Mouse (Mus musculus): ENCODE data around the gene Olfr718-ps1. TPM values are rescaled to one million over a fixed set of nuclear protein-coding genes. Genes with fewer than 3 reads are reported as not detected.
"Not testable (repeated sequence)": the region's sequence is repeated elsewhere in the genome, so short reads cannot be mapped to it uniquely, and the experiment has no call there.

Olfr718-ps1 gene
- polyA plus RNA-seq, 1 experiment from 2014 or later = not detected

DNA sequence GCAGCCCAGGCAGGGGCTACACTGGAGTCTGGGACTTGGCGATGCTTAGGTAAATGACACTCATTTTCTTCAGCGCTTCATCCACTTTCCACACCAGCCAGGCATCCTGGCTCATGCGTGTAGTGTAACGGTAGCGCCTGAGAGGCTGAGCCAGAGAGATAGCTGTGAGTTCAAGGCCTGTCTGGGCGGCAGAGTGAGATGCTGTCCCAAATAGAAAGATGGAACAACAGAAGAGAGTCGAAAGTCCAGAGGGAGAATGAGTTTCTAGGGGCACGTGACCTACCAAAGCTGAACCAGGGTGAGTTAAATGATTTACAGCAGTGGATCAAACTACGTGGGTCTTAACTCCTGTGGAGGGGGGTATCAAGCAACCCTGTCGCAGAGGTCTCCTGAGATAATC is 6.4 kb upstream of the Olfr718-ps1 start:
- peaks cover 32% of the 10 kb centered on the region for H3K27me3 ChIP-seq
- no peaks in the 10 kb centered on the region for H3K36me3 ChIP-seq (replicated peaks)
- no peak overlapping the region for H3K4me3 ChIP-seq (replicated peaks)
- WGBS = 93% methylated on average over 10 of the region's 10 CpGs
- H3K9ac ChIP-seq = no peak overlapping the region
- H3K4me1 ChIP-seq = no peaks in the 10 kb centered on the region; the same call in 1 of the 2 replicates
- H3K9me3 ChIP-seq = peaks cover 8% of the 10 kb centered on the region; the same call in 1 of the 2 replicates
- ATAC-seq (ENCODE audit: low FRiP score) = no peak
- no peak overlapping the region for H3K27ac ChIP-seq
- no peak overlapping the region for H3K4me2 ChIP-seq

DNA sequence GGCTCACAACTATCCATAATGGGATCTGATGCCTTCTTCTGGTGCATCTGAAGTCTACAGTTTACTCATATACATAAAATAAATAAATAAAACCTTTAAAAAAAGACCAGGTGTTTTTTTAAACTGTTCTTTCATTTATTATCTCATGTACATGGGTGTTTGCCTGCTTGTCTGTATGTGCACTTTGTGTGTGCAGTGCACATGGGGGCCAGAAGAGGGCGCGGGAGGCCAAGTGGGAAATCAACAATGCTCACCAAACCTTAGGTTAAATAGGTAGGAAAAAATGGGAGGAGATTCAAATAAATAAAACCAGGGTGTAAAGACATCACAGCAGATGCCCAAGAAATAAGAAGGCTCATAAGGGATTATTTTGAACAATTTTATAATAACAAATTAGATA is 2.7 kb upstream of the Olfr718-ps1 start:
- H3K27ac ChIP-seq = no peak overlapping the region
- no peak for ATAC-seq (ENCODE audit: low FRiP score)
- H3K9ac ChIP-seq = no peak overlapping the region
- H3K4me2 ChIP-seq = no peak overlapping the region
- peaks cover 4% of the 10 kb centered on the region; the same call in 1 of the 2 replicates for H3K27me3 ChIP-seq
- H3K9me3 ChIP-seq = peaks cover 8% of the 10 kb centered on the region; the same call in 1 of the 2 replicates
- H3K4me3 ChIP-seq (replicated peaks) = no peak overlapping the region
- H3K36me3 ChIP-seq (replicated peaks) = no peaks in the 10 kb centered on the region
- no peaks in the 10 kb centered on the region for H3K4me1 ChIP-seq
- WGBS = 82% methylated on average over 2 of the region's 2 CpGs

DNA sequence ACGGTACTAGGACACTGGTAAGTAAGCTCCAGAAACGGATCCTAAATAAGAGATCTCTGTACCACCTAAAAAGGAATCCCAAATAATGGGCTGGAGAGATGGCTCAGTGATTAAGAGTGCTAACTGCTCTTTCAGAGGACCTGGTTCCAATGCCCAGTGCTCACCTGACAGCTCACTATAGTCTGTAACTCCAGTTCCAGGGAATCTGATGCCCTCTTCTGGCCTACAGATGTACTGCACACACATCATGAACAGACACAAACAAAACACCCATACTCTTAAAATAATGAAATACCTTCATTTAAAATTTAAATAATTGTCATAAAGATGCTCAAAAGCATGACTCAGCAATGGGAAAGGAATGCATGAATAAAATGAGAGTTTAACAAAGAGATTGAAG is 2.2 kb upstream of the Olfr718-ps1 start:
- H3K27ac ChIP-seq = no peak overlapping the region
- 97% methylated on average over 2 of the region's 2 CpGs for WGBS
- H3K9ac ChIP-seq = no peak overlapping the region
- no peak overlapping the region for H3K4me2 ChIP-seq
- no peaks in the 10 kb centered on the region for H3K4me1 ChIP-seq
- H3K27me3 ChIP-seq = no peaks in the 10 kb centered on the region; the same call in 1 of the 2 replicates
- H3K9me3 ChIP-seq = peaks cover 8% of the 10 kb centered on the region; the same call in 1 of the 2 replicates
- no peaks in the 10 kb centered on the region for H3K36me3 ChIP-seq (replicated peaks)
- no peak overlapping the region for H3K4me3 ChIP-seq (replicated peaks)
- no peak for ATAC-seq (ENCODE audit: low FRiP score)

DNA sequence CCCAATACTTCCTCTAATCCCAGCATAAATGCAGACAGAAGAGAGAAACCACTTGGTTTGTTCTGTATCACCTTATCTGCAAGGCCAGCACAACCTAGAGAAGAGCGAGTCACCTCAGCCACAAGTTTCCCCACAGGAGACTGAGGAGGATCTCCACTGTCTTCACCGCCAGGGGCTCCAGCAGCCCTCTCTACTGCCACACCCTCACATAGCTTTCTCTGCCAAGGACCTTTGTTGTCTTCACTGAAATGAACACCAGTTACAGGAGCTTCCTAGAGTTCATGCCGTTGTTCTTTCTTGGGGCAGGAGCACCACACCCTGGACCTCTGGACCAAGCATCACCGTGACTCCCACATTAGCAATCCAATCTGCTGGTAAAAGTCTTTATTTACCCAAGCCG is 1.3 kb upstream of the Olfr718-ps1 start:
- 93% methylated on average over 5 of the region's 5 CpGs for WGBS
- H3K4me2 ChIP-seq = no peak overlapping the region
- no peaks in the 10 kb centered on the region for H3K4me1 ChIP-seq
- no peak overlapping the region for H3K9ac ChIP-seq
- H3K27me3 ChIP-seq = no peaks in the 10 kb centered on the region; the same call in 1 of the 2 replicates
- no peak overlapping the region for H3K27ac ChIP-seq
- ATAC-seq (ENCODE audit: low FRiP score) = no peak
- H3K4me3 ChIP-seq (replicated peaks) = no peak overlapping the region
- peaks cover 8% of the 10 kb centered on the region; the same call in 1 of the 2 replicates for H3K9me3 ChIP-seq
- no peaks in the 10 kb centered on the region for H3K36me3 ChIP-seq (replicated peaks)

DNA sequence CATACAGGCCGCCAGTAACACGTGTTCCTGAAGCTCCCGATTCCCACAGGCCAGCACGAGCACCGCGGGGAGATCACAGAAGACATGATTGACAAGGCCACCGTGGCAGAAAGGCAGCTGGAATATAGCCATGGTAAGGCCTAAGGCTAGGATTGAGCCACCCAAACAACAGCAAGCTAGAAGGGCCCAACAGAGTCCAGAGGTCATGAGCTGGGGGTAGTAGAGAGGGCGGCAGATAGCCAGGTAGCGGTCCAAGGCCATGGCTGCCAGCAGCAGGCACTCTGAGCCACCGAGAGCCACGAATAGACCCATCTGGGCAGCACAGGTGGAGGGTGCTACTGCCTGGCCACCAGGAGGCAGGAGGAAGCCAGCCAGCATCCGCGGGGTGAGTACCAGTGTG is 9.8 kb downstream of the Olfr718-ps1 start:
- no peak for ATAC-seq (ENCODE audit: low FRiP score)
- Histone ChIP-seq H3K9me3 (no peaks in the 10 kb centered on the region), H3K4me1 (no peaks in the 10 kb centered on the region), H3K27ac (no peak overlapping the region), H3K4me2 (no peak overlapping the region), H3K27me3 (no peaks in the 10 kb centered on the region), H3K36me3 (replicated peaks) (no peaks in the 10 kb centered on the region), H3K4me3 (replicated peaks) (no peak overlapping the region), H3K9ac (no peak overlapping the region)
- 90% methylated on average over 13 of the region's 13 CpGs for WGBS

DNA sequence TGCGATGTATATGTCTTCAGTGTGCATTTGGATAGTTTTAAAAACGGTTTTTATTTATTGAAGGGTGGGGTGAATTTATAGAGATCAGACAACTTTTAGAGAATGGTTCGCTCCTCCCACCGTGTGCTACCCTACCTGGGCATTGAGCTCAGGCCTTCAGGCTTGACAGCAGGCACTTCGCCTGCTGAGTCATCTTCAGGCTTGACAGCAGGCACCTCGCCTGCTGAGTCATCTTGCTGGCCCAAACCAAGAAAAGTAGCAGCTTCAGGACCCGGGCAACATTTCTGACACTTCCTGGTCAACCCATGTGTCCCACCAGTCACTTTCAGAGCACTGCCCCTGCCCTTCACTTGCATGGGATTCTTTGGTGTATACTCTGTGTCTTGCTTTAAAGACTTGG is 12.3 kb downstream of the Olfr718-ps1 start:
- WGBS = 94% methylated on average over 7 of the region's 7 CpGs
- H3K9ac ChIP-seq = no peak overlapping the region
- no peak for ATAC-seq (ENCODE audit: low FRiP score)
- H3K36me3 ChIP-seq (replicated peaks) = no peaks in the 10 kb centered on the region
- no peak overlapping the region for H3K27ac ChIP-seq
- H3K4me2 ChIP-seq = no peak overlapping the region
- H3K9me3 ChIP-seq = no peaks in the 10 kb centered on the region
- no peaks in the 10 kb centered on the region for H3K27me3 ChIP-seq
- no peaks in the 10 kb centered on the region for H3K4me1 ChIP-seq
- no peak overlapping the region for H3K4me3 ChIP-seq (replicated peaks)

DNA sequence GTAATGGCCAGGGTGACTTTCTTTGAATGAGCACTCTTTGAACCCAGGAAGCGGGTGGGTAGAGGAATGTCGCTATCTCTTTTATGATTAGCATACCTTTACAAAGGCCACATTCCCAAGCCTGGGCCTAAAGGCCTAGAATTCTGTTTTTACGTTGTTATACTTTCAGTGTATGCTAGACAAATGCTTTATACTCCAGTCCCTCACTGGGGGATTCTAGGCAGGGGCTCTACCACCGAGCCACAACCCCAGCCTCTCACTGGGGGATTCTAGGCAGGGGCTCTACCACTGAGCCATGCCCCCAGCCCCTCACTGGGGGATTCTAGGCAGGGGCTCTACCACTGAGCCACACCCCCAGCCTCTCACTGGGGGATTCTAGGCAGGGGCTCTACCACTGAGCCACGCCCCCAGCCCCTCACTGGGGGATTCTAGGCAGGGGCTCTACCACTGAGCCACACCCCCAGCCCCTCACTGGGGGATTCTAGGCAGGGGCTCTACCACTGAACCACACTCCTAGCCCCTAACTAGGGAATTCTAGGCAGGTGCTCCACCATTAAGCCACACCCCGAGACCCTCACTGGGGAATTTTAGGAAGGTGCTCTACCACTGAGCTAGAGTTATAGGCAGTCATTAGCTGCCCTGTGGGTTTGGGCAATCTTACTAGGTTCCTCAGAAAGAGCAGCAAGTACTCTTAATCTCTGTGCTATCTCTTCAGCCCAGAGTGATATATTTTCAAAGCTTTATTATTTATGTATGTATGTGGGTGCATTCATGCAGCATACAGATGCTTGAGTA is 13.0 kb downstream of the Olfr718-ps1 start:
- not testable (repeated sequence) for H3K4me1 ChIP-seq; H3K4me3 ChIP-seq (replicated peaks); H3K27ac ChIP-seq; H3K9me3 ChIP-seq; H3K27me3 ChIP-seq; H3K36me3 ChIP-seq (replicated peaks); ATAC-seq (ENCODE audit: low FRiP score); H3K4me2 ChIP-seq; H3K9ac ChIP-seq
- WGBS = 80% methylated on average over 4 of the region's 6 CpGs

DNA sequence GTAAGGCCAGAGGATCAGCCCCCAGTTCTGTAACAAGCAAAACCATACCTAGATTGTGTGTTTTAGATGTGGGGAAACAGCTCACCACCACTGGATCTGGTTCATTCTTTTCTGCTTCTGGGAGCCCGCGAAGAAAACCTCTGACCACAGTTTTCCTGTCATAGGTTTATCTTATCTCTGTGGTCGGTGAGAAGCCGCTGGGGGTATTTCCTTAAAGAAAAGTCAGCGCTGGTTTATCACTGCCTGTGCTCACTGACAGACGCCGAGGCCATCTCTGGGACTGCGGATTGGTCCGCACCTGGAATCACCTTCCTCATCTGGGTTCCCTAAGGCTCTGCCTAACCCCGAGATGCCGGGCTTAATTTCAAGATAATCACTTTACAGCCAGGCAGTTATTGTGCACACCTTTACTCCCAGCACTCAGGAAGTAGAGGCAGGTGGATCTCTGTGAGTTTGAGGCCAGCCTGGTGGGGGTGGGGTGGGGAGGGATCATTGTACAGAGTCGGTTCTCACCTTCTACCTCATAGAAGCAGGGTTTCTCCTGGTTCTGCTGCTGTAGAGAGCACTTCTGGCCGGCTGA is 14.4 kb downstream of the Olfr718-ps1 start:
- no peak for ATAC-seq (ENCODE audit: low FRiP score)
- Histone ChIP-seq H3K4me3 (replicated peaks) (no peak overlapping the region), H3K9me3 (peaks cover 3% of the 10 kb centered on the region; the same call in 1 of the 2 replicates), H3K36me3 (replicated peaks) (no peaks in the 10 kb centered on the region), H3K4me1 (no peaks in the 10 kb centered on the region), H3K4me2 (no peak overlapping the region), H3K27ac (no peak overlapping the region), H3K27me3 (no peaks in the 10 kb centered on the region), H3K9ac (no peak overlapping the region)
- 89% methylated on average over 13 of the region's 13 CpGs for WGBS

DNA sequence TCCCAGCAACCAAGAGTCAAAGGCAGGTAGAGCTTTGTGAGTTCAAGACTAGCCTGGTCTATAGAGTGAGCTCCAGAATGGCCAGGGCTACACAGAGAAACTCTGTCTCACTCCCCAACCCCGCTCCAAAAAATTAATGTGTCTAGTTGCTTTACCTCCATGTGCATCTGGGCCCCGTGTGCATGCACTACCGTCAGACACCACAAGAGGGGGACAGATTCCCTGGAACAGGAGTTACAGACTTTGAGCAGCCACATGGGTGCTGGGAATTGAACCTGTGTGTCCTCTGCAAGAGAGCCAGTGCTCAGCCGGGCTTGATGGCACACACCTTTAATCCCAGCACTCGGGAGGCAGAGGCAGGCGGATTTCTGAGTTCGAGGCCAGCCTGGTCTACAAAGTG is 17.0 kb downstream of the Olfr718-ps1 start:
- no peak overlapping the region for H3K27ac ChIP-seq
- H3K9me3 ChIP-seq = peaks cover 3% of the 10 kb centered on the region; the same call in 1 of the 2 replicates
- no peak overlapping the region for H3K4me3 ChIP-seq (replicated peaks)
- no peak overlapping the region for H3K4me2 ChIP-seq
- H3K9ac ChIP-seq = no peak overlapping the region
- ATAC-seq (ENCODE audit: low FRiP score) = no peak
- WGBS = 90% methylated on average over 7 of the region's 7 CpGs
- no peaks in the 10 kb centered on the region for H3K36me3 ChIP-seq (replicated peaks)
- no peaks in the 10 kb centered on the region for H3K27me3 ChIP-seq
- peaks cover 5% of the 10 kb centered on the region for H3K4me1 ChIP-seq

DNA sequence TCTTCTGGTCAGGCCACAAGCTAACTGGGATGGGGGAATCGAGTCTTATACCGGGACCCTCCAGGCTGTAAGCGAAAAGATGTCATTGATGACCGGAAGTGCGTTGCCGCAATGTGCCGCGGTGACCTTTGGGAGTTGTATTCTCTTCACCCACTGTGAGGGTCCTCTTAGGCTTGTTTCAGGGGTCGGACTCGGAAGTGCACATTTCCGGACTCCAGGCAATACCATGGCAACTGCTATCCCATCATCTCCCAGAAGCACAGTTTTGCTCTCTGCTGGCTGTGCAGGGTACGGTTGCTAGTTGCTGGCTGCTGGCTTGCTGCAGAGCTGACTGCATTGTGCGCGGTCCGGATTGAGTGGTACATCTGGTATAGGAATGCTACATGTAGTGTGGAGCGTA is 18.3 kb downstream of the Olfr718-ps1 start:
- Histone ChIP-seq H3K27me3 (no peaks in the 10 kb centered on the region), H3K36me3 (replicated peaks) (no peaks in the 10 kb centered on the region), H3K4me2 (no peak overlapping the region), H3K9ac (no peak overlapping the region), H3K27ac (no peak overlapping the region), H3K4me3 (replicated peaks) (no peak overlapping the region), H3K9me3 (peaks cover 3% of the 10 kb centered on the region; the same call in 1 of the 2 replicates), H3K4me1 (peaks cover 6% of the 10 kb centered on the region)
- 92% methylated on average over 16 of the region's 16 CpGs for WGBS
- no peak for ATAC-seq (ENCODE audit: low FRiP score)

DNA sequence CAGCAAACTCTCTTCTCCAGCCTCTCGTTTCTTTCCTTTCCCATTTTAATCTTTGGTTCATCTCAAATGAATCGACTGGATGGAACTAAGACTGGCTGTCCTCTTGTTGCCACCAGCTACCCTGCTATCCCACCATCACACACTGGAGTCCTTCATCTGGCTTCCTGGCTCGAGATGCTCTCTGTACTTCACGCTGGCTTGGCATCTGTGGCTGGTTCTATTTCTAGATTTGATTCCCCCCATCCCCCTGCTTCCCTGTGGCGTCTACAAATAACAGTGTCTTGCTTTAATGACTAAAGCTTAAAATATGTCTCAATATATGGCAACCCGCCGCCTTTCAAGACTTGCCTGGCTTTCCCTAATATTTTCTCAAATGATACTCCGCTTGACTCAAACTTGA is 19.5 kb downstream of the Olfr718-ps1 start:
- no peaks in the 10 kb centered on the region for H3K27me3 ChIP-seq
- ATAC-seq (ENCODE audit: low FRiP score) = no peak
- 85% methylated on average over 8 of the region's 8 CpGs for WGBS
- peaks cover 6% of the 10 kb centered on the region for H3K4me1 ChIP-seq
- H3K4me3 ChIP-seq (replicated peaks) = no peak overlapping the region
- H3K4me2 ChIP-seq = no peak overlapping the region
- H3K27ac ChIP-seq = no peak overlapping the region
- H3K9ac ChIP-seq = no peak overlapping the region
- H3K36me3 ChIP-seq (replicated peaks) = no peaks in the 10 kb centered on the region
- peaks cover 3% of the 10 kb centered on the region; the same call in 1 of the 2 replicates for H3K9me3 ChIP-seq

DNA sequence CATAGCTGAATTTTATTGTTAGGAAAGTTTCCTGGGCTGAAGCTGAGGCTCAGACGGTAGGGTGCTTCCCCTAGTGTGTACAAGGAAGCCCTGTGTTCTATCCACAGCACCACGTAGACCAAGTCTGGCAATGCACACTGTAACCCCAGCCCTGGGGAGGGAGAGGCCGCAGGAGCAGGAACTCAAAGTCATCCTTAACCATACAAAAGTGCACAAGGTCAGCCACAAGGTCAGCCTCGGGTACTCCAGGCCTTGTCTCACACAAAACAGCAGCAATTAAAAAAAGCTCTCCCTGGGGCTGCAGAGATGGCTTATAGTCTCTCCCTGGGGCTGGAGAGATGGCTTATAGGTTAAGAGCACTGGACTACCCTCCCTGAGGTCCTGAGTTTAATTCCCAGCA is 20.5 kb downstream of the Olfr718-ps1 start:
- Histone ChIP-seq H3K4me3 (replicated peaks) (no peak overlapping the region), H3K36me3 (replicated peaks) (no peaks in the 10 kb centered on the region), H3K4me2 (no peak overlapping the region), H3K9ac (no peak overlapping the region), H3K27me3 (no peaks in the 10 kb centered on the region), H3K27ac (no peak overlapping the region), H3K4me1 (peaks cover 6% of the 10 kb centered on the region), H3K9me3 (peaks cover 3% of the 10 kb centered on the region; the same call in 1 of the 2 replicates)
- ATAC-seq (ENCODE audit: low FRiP score) = no peak
- 66% methylated on average over 4 of the region's 4 CpGs for WGBS
